Mouse (Mus musculus) heart, postnatal 36 days (tissue): ENCODE results near the gene Clcn6. TPM values are rescaled to one million over a fixed set of nuclear protein-coding genes. Genes with fewer than 3 reads are reported as not detected.
A peak's percentile ranks its signal among the peaks of the same experiment; 100 is the strongest.

Experiments
- DNase-seq, 2 experiments: peaks; one replicate each; pipeline ENCODE4 v3.0.0; 2021 to 2022
- intact Hi-C: fragments of 180-260 bp; cut with DNase I; formaldehyde crosslinking; loops from one replicate; pipeline ENCODE4 v1.15.1; 2025
- total RNA-seq, 2 experiments: library from RNA; stranded (reverse); gene quantifications; 2 replicates each; pipeline ENCODE4 v1.2.3; 2021

The Clcn6 gene
- total RNA-seq = 1 to 10 TPM; 8.0 to 9.3 TPM

- intact Hi-C loops = no loop called here
- DNase-seq = peak; percentile 100
Measured at GRCm38 (mm10) chr4:148038600-148039253, at the start of gene Clcn6, which contains the start of gene Mthfr. Gene Clcn6, minus strand, starts transcription at chr4:148038821. Gene Mthfr, plus strand, starts transcription at chr4:148039077.

GRCm38 (mm10) chr4:148087907-148088527, 49.4 kb upstream of the Clcn6 start, which contains the start of gene Agtrap:
Gene Agtrap, minus strand, starts transcription at chr4:148088031.
- peak; percentile 97 for DNase-seq
- intact Hi-C loops = no loop called here

- peak; percentile 53 to 70 for DNase-seq
- intact Hi-C loops = no loop called here
Measured at GRCm38 (mm10) chr4:148087091-148087906, 48.7 kb upstream of the Clcn6 start.

- intact Hi-C loops = no loop called here
- DNase-seq = no peak
Measured at GRCm38 (mm10) chr4:148085907-148086305, 47.3 kb upstream of the Clcn6 start.

- no peak for DNase-seq
- intact Hi-C loops = no loop called here
Measured at GRCm38 (mm10) chr4:148085131-148085906, 46.7 kb upstream of the Clcn6 start.

- DNase-seq = peak; percentile 55 to 63
Measured at GRCm38 (mm10) chr4:148084261-148084714, 45.7 kb upstream of the Clcn6 start.

GRCm38 (mm10) chr4:148083176-148083899, 44.7 kb upstream of the Clcn6 start:
- intact Hi-C loops = no loop called here
- peak; percentile 41 to 57 for DNase-seq

More at GRCm38 (mm10) chr4:148084261-148084714, 45.7 kb upstream of the Clcn6 start:
- intact Hi-C loops = no loop called here

- peak; percentile 61 to 68 for DNase-seq
- intact Hi-C loops = no loop called here
Measured at GRCm38 (mm10) chr4:148082257-148083044, 43.8 kb upstream of the Clcn6 start.

GRCm38 (mm10) chr4:148081201-148081600, 42.6 kb upstream of the Clcn6 start:
- no peak for DNase-seq
- intact Hi-C loops = loop anchor here (2.0 kb wide), 1 partner anchor 40 kb away; no protein-coding TSS in a partner anchor

GRCm38 (mm10) chr4:148080597-148080973, 42.0 kb upstream of the Clcn6 start:
- intact Hi-C loops = loop anchor here (2.0 kb wide), 1 partner anchor 40 kb away; no protein-coding TSS in a partner anchor
- no peak for DNase-seq

GRCm38 (mm10) chr4:148079944-148080596, 41.4 kb upstream of the Clcn6 start:
- DNase-seq = no peak
- intact Hi-C loops = loop anchor here (2.0 kb wide), 1 partner anchor 39 kb away; no protein-coding TSS in a partner anchor

GRCm38 (mm10) chr4:148079212-148079611, 40.6 kb upstream of the Clcn6 start:
- no peak for DNase-seq
- intact Hi-C loops = no loop called here

GRCm38 (mm10) chr4:148075881-148076280, 37.3 kb upstream of the Clcn6 start:
- intact Hi-C loops = loop anchor here (2.0 kb wide), 1 partner anchor 39 kb away; no protein-coding TSS in a partner anchor
- DNase-seq = no peak

- intact Hi-C loops = loop anchor here (2.0 kb wide), 1 partner anchor 40 kb away; no protein-coding TSS in a partner anchor
- peak; percentile 75 to 78 for DNase-seq
Measured at GRCm38 (mm10) chr4:148075259-148075658, 36.6 kb upstream of the Clcn6 start.

- no peak for DNase-seq
- intact Hi-C loops = loop anchor here (2.0 kb wide), 1 partner anchor 40 kb away; no protein-coding TSS in a partner anchor
Measured at GRCm38 (mm10) chr4:148074521-148075189, 36.0 kb upstream of the Clcn6 start.

GRCm38 (mm10) chr4:148071508-148071907, 32.9 kb upstream of the Clcn6 start:
- intact Hi-C loops = no loop called here
- DNase-seq = peak in 1 of 2 experiments; percentile 33

- intact Hi-C loops = no loop called here
- DNase-seq = no peak
Measured at GRCm38 (mm10) chr4:148069602-148070218, 31.1 kb upstream of the Clcn6 start.
